Mouse (Mus musculus): ENCODE results near the gene 1700049E17Rik2. TPM values are rescaled to one million over a fixed set of nuclear protein-coding genes. Genes with fewer than 3 reads are reported as not detected.
"Not testable (repeated sequence)": the region's sequence is repeated elsewhere in the genome, so short reads cannot be mapped to it uniquely, and the experiment has no call there.

The 1700049E17Rik2 gene
- polyA plus RNA-seq (2015; fragmentation: Nextera tagmentation; extraction: Ambion mirVana), result not detected in 2 replicates

DNA sequence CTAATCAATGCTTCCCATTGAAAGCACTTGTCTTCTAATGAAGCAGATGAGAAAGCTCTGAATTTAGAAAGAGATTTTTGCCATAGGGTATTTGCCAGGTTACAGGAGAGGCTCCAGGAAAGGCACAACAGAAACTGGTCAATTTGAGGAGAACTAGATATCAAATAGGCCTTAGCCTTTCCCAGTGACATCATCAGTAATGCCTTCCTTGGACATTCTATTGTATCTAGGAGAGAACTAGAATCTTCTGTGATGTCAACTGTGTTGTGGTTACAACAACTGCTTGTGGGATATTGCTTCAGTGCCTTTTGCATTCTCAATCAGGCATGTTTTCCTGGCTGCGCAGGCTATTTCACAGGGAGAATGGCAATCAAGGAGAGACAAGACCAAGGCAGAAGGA, at the start of gene 1700049E17Rik2:
TSS of gene 1700049E17Rik2 (plus strand) at position 301 of the 400 bp plus-strand sequence.
- H3K9me3 ChIP-seq, H3K4me3 ChIP-seq, H3K36me3 ChIP-seq: not testable (repeated sequence)

DNA sequence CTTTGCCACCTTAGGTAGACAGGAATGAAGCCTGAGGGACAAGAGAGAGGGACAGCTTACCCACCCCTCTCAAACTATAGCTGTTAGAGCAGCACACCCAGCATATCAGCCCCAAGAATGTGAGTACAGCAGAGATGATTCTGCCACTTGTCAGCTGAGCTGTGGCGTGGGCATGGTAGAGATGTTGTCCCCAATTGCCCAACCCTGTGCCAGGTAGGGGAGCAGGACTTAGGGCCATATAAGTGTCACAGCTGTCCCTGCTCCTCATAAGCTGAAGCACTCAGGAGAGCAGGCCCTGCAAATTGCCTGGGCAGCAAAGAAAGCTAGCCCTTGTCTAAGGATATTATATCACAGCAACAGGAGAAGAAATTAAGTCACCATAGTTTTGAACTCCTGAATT, 48.3 kb upstream of the 1700049E17Rik2 start:
- 77% methylated on average over 1 of the region's 1 CpGs for WGBS
- not testable (repeated sequence) for H3K27ac ChIP-seq (replicated peaks); H3K4me2 ChIP-seq; H3K9me3 ChIP-seq; H3K36me3 ChIP-seq; ATAC-seq (ENCODE audit: low FRiP score, low read depth); H3K4me1 ChIP-seq (replicated peaks); H3K9ac ChIP-seq; H3K27me3 ChIP-seq; H3K4me3 ChIP-seq

More for the DNA sequence above, at the start of gene 1700049E17Rik2:
- not testable (repeated sequence) for H3K4me2 ChIP-seq; ATAC-seq (ENCODE audit: low FRiP score, low read depth); H3K4me1 ChIP-seq (replicated peaks); H3K27ac ChIP-seq (replicated peaks); H3K9ac ChIP-seq; H3K27me3 ChIP-seq
- WGBS, result no CpG with 5 or more reads among the region's 1 CpGs

DNA sequence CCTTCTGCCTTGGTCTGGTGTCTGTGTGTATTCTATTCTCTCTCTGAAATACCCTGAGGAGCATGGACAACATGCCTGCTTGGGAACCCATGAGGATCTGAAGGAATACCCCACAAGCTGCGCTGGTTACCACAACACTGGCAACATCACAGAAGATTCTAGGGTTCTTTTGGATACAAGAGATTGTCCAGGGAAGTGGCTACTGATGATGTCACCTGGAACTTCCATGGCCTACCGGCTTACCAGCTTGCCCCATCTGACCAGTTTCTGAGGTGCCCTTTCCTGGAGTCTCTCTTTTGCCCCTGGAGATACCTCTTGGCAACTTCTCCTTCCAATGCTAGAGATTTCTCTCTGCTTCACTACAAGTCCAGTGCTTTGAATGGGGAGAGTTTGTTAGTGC, 17.5 kb upstream of the 1700049E17Rik2 start, which contains the start of gene Gm7970:
TSS of gene Gm7970 (minus strand) at position 101 of the 400 bp plus-strand sequence.
- not testable (repeated sequence) for H3K4me2 ChIP-seq; H3K4me1 ChIP-seq (replicated peaks); H3K9ac ChIP-seq; H3K36me3 ChIP-seq; H3K9me3 ChIP-seq; H3K27me3 ChIP-seq; H3K4me3 ChIP-seq; H3K27ac ChIP-seq (replicated peaks); ATAC-seq (ENCODE audit: low FRiP score, low read depth)
- no CpG with 5 or more reads among the region's 2 CpGs for WGBS

DNA sequence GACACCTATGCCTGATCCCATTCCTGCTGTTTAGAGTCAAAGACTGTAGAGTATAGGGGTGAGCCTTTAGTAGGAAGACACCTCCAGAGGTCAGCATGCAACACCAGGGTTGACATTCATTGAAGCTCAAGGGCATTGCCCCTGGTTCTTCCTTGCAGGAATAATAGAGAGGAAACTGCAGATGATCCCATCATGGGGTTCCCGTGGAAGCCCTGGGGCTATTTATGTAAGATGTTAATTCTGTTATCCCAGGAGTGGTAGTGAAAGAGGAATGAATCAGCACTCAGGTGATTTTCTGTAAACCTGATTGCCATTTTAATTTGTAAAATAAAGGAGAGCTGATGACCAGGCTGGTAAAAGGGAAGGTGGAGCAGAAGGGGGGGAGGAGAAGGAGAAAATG, 13.3 kb downstream of the 1700049E17Rik2 start:
- not testable (repeated sequence) for H3K4me1 ChIP-seq (replicated peaks); ATAC-seq (ENCODE audit: low FRiP score, low read depth); H3K4me2 ChIP-seq; H3K36me3 ChIP-seq; H3K9me3 ChIP-seq; H3K4me3 ChIP-seq; H3K27ac ChIP-seq (replicated peaks); H3K9ac ChIP-seq; H3K27me3 ChIP-seq
- WGBS, result 70% methylated on average over 1 of the region's 1 CpGs

DNA sequence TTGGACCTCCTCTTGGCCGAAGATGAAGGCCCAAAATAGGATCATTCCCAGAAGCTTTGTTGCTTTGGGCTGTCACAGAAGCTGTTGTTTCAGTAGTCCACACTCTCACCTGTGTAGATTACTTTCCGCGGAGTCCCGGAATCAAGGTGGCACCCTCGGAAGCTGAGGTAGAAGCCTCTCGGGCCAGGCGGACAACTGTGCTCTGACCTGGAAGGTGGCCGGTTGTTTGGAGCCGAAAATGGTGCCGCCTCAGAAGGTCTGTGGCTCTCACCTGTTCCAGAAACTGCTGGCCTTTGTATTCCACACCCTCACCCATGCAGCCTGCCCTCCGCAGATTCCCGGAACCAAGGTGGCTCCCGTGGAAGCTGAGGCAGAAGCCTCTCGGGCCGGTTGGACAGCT, 27.9 kb downstream of the 1700049E17Rik2 start:
- not testable (repeated sequence) for H3K4me3 ChIP-seq; H3K27me3 ChIP-seq; H3K27ac ChIP-seq (replicated peaks); H3K4me2 ChIP-seq; H3K9ac ChIP-seq; H3K4me1 ChIP-seq (replicated peaks); H3K36me3 ChIP-seq; H3K9me3 ChIP-seq; ATAC-seq (ENCODE audit: low FRiP score, low read depth)
- 92% methylated on average over 15 of the region's 15 CpGs for WGBS

DNA sequence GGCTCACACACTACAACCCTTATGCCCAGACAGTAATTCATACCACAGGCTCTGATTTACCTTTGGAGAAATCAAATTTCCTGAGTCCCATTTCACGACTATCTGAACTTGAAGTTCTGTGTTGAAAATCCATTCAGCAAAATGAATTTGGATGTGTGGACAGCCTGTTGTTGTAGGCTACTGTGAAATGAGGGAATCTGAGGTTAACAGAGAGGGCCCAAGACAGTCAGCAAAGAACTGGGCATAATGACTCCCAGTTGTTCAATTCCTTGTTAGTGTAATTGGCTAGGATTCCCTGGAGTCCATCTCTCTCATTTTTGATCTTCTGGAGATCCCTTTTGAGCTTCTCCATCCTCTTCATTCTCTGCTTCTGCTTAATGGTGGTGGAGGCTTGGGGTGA, 37.7 kb downstream of the 1700049E17Rik2 start:
- H3K36me3 ChIP-seq; ATAC-seq (ENCODE audit: low FRiP score, low read depth); H3K4me2 ChIP-seq; H3K4me3 ChIP-seq; H3K9me3 ChIP-seq; H3K27ac ChIP-seq (replicated peaks); H3K9ac ChIP-seq; H3K27me3 ChIP-seq; H3K4me1 ChIP-seq (replicated peaks): not testable (repeated sequence)
- 82% methylated on average over 1 of the region's 1 CpGs for WGBS

DNA sequence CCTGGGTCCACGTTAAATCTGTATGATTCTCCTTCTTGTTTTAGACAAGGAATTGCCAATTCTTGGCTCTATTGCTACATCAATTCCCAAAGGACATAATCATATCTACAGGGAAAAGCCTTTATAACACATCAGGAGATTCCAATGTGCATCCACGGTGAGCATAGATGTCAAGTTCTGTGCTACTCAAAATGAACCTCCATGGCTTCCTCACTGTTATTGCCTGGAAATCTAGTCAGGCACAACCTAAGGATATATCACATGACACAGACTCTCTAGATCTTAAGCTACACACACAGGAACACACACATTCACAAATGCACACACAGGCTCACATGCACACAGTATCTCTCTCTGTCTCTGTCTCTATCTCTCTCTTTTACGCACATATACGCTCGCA, 49.5 kb downstream of the 1700049E17Rik2 start:
- not testable (repeated sequence) for H3K9me3 ChIP-seq; H3K4me2 ChIP-seq; H3K9ac ChIP-seq; H3K27ac ChIP-seq (replicated peaks); H3K4me1 ChIP-seq (replicated peaks); ATAC-seq (ENCODE audit: low FRiP score, low read depth); H3K27me3 ChIP-seq; H3K36me3 ChIP-seq; H3K4me3 ChIP-seq
- WGBS, result 93% methylated on average over 5 of the region's 5 CpGs

DNA sequence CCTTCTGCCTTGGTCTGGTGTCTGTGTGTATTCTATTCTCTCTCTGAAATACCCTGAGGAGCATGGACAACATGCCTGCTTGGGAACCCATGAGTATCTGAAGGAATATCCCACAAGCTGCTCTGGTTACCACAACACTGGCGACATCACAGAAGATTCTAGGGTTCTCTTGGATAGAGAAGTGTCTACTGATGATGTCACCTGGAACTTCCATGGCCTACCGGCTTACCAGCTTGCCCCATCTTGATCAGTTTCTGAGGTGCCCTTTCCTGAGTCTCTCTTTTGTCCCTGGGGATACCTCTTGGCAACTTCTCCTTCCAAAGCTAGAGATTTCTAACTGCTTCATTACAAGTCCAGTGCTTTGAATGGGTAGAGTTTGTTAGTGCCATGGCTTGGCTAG, 51.5 kb downstream of the 1700049E17Rik2 start, which contains the start of gene Gm3072:
TSS of gene Gm3072 (minus strand) at position 101 of the 400 bp plus-strand sequence.
- 79% methylated on average over 1 of the region's 2 CpGs for WGBS

DNA sequence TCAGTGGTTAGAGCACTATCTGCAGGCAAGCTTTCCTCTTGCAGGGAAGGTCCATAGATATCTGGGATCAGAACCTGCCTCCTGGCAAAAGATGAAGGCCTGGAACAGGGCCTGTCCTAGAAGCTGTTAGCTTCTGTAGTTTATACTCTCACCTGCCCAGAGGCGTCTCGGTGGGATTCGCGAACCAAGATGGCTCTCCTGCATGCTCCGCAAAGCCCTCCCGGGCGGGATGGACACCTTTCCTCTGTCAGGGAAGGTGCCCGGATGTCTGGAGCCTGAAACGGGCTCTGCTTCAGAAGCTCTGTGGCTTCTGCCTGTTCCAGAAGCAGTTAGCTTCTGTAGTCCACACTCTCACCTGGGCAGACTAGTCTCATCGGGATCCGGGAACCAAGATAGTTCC, 57.1 kb downstream of the 1700049E17Rik2 start:
- not testable (repeated sequence) for H3K4me1 ChIP-seq (replicated peaks); H3K9me3 ChIP-seq; H3K4me3 ChIP-seq; ATAC-seq (ENCODE audit: low FRiP score, low read depth); H3K36me3 ChIP-seq; H3K4me2 ChIP-seq; H3K27me3 ChIP-seq; H3K9ac ChIP-seq; H3K27ac ChIP-seq (replicated peaks)
- 92% methylated on average over 9 of the region's 11 CpGs for WGBS

More for the DNA sequence above, 51.5 kb downstream of the 1700049E17Rik2 start, which contains the start of gene Gm3072:
- not testable (repeated sequence) for H3K27me3 ChIP-seq; H3K9ac ChIP-seq; H3K4me1 ChIP-seq (replicated peaks); H3K27ac ChIP-seq (replicated peaks); H3K4me2 ChIP-seq; H3K4me3 ChIP-seq; ATAC-seq (ENCODE audit: low FRiP score, low read depth); H3K9me3 ChIP-seq; H3K36me3 ChIP-seq

Other genes with a start within 250 kb of the 1700049E17Rik2 start
- gene Gm5798, start 224.6 kb upstream of the 1700049E17Rik2 start, polyA plus RNA-seq (2015; fragmentation: Nextera tagmentation; extraction: Ambion mirVana), result not detected in 2 replicates
- 0.18 TPM in 1 of 2 replicates, not detected in the other for gene Gm7945, start 186.8 kb upstream of the 1700049E17Rik2 start, polyA plus RNA-seq (2015; fragmentation: Nextera tagmentation; extraction: Ambion mirVana)
- 0.30 TPM in 1 of 2 replicates, not detected in the other for gene Gm6482, start 164.9 kb upstream of the 1700049E17Rik2 start, polyA plus RNA-seq (2015; fragmentation: Nextera tagmentation; extraction: Ambion mirVana)
- not detected in 2 replicates for gene Gm7954, start 119.7 kb upstream of the 1700049E17Rik2 start, polyA plus RNA-seq (2015; fragmentation: Nextera tagmentation; extraction: Ambion mirVana)
- not detected in 2 replicates for gene Gm3486, start 83.7 kb upstream of the 1700049E17Rik2 start, polyA plus RNA-seq (2015; fragmentation: Nextera tagmentation; extraction: Ambion mirVana)
- not detected in 2 replicates for gene Gm7970, start 17.6 kb upstream of the 1700049E17Rik2 start, polyA plus RNA-seq (2015; fragmentation: Nextera tagmentation; extraction: Ambion mirVana)
- not detected in 2 replicates for gene Gm3072, start 51.4 kb downstream of the 1700049E17Rik2 start, polyA plus RNA-seq (2015; fragmentation: Nextera tagmentation; extraction: Ambion mirVana)
- gene Gm3676, start 73.3 kb downstream of the 1700049E17Rik2 start, polyA plus RNA-seq (2015; fragmentation: Nextera tagmentation; extraction: Ambion mirVana), result not detected in 2 replicates
- not detected in 2 replicates for gene Gm8068, start 128.7 kb downstream of the 1700049E17Rik2 start, polyA plus RNA-seq (2015; fragmentation: Nextera tagmentation; extraction: Ambion mirVana)
- not detected in 2 replicates for gene Gm7929, start 177.4 kb downstream of the 1700049E17Rik2 start, polyA plus RNA-seq (2015; fragmentation: Nextera tagmentation; extraction: Ambion mirVana)
- not detected in 2 replicates for gene Gm47189, start 199.2 kb downstream of the 1700049E17Rik2 start, polyA plus RNA-seq (2015; fragmentation: Nextera tagmentation; extraction: Ambion mirVana)

All from hindbrain, embryonic 15.5 days (tissue).